Mouse (Mus musculus) 3134 (cell line): ENCODE data around the gene Olfr980.
"Not testable (repeated sequence)": the region's sequence is repeated elsewhere in the genome, so short reads cannot be mapped to it uniquely, and the experiment has no call there.

Source experiments
- DNase-seq: peaks from one replicate; pipeline ENCODE4 v3.0.0-alpha.2; 2011; ENCODE audit warnings: low spot score; ENCODE audit not compliant: insufficient read length; ENCODE audit errors: extremely low read depth

Olfr980 gene

DNA sequence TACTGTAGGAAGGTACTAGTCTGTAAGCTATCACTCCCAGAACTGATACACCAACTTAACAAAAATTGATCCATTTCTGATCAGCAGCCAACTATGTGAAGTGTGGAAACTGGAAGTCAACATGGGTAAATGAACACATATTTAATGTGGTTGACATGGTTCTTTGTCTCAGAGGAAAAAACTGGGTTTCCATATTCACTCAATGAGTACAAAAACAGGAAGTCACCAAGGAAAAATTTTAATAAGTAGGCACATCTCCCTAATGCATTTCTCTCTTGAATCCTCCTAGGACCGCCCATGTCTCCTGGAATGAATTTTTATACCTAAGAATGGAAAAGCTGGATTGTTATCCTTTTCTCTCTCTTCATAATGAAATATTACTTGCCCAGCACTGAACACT is at the start of gene Olfr980:
Gene Olfr980, minus strand, starts transcription at position 101 of the 400 bp plus-strand sequence.
- no peak for DNase-seq

DNA sequence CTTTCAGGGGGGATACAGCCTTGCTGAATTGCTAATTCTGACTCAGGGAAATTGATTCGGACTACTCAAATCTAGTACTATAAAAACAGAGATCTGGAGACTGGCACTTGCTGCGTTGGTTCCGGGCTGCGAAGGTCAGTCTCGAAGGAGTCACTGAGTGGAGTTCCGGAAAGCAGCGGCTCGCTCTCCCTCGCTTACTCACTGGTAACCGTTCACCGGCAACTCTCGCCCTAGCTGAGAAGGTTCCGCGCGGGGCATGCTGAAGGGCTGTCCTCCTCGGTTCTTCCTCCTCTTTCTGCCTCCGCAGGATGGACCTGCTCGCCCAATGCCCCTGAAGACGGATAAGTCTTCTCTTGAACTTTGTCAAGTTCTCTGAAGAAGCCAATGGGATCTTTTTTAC is 40.8 kb upstream of the Olfr980 start:
- DNase-seq: no peak

GRCm38 (mm10) chr9:40021164-40021563 is 11.8 kb upstream of the Olfr980 start, which contains the start of gene Olfr981:
Gene Olfr981 (plus strand): TSS chr9:40021464.
- DNase-seq: no peak

GRCm38 (mm10) chr9:40003365-40003764 is 6.0 kb downstream of the Olfr980 start, which contains the start of gene Olfr979:
Gene Olfr979 (minus strand): TSS chr9:40003465.
- no peak for DNase-seq

GRCm38 (mm10) chr9:39991813-39992212 is 17.6 kb downstream of the Olfr980 start, which contains the start of gene Olfr978:
Gene Olfr978 (plus strand): TSS chr9:39992113.
- DNase-seq: no peak

DNA sequence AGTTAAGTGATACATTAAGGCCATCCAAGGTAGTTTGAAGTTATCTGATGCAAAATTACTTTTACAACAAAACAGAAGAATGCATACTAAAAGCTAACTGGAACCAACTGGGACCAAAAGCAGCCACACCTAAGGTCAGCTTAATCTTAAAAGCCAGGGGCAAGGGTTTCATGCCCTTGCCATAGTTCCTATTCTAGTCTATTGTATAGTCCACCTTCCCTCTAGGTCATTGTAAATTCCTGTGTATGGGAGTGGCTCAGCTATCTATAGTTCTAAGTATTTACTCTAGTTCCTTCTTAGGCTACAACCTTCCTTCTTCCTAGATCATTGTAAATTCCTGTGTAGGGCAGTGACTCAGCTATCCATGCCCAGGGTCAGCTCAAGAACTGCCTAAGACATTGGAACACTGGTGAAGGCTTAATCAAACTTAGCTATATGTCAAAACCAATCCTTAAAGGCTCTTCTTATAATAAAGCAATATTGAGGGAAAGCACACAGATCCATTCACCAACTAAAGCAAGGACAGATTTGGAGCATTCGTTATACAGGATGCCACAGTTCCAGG is 32.7 kb downstream of the Olfr980 start:
- DNase-seq: not testable (repeated sequence)

GRCm38 (mm10) chr9:39961033-39961432 is 48.3 kb downstream of the Olfr980 start, which contains the start of gene Olfr976:
Gene Olfr976 (minus strand): TSS chr9:39961133.
- not testable (repeated sequence) for DNase-seq
